Mouse (Mus musculus): ENCODE results near the gene Numbl. TPM values are rescaled to one million over a fixed set of nuclear protein-coding genes. Genes with fewer than 3 reads are reported as not detected.
A peak's percentile ranks its signal among the peaks of the same experiment; 100 is the strongest.

The Numbl gene
- polyA plus RNA-seq, 1 experiment from 2014 or later = 12.8 TPM

GRCm38 (mm10) chr7:27306161-27307160, 48.2 kb downstream of the Numbl start:
- 74% methylated on average over 24 of the region's 24 CpGs for WGBS
- H3K4me2 ChIP-seq (replicated peaks; ENCODE audit: low read depth) = no peak overlapping the region
- H3K9ac ChIP-seq (ENCODE audit: low read length) = no peak overlapping the region
- H3K9me3 ChIP-seq (ENCODE audit: control insufficient read depth, low read length) = no peaks in the 10 kb centered on the region
- no peaks in the 10 kb centered on the region; the same call in 1 of the 2 replicates for H3K36me3 ChIP-seq (ENCODE audit: control insufficient read depth, insufficient read depth, low read length)
- peaks cover 4% of the 10 kb centered on the region; the same call in 1 of the 2 replicates for H3K4me1 ChIP-seq (replicated peaks; ENCODE audit: control insufficient read depth, insufficient read depth)
- no peaks in the 10 kb centered on the region for H3K27me3 ChIP-seq (ENCODE audit: control insufficient read depth, insufficient read depth, low read length)
- H3K27ac ChIP-seq (replicated peaks) = no peak overlapping the region
- no peak overlapping the region for H3K4me3 ChIP-seq (ENCODE audit: low read depth, low read length)
- TF ChIP-seq EP300 (optimal IDR thresholded peaks at IDR 0.05) = no peak
- peak; percentile 85 for TF ChIP-seq CTCF (IDR thresholded peaks at IDR 0.05; ENCODE audit: low read depth)
- ATAC-seq (ENCODE audit: low FRiP score, low TSS enrichment) (no peak), DNase-seq (ENCODE audit: low spot score) (peak; percentile 76)

GRCm38 (mm10) chr7:27307551-27307950, 49.3 kb downstream of the Numbl start:
- peaks cover 4% of the 10 kb centered on the region; the same call in 1 of the 2 replicates for H3K4me1 ChIP-seq (replicated peaks; ENCODE audit: control insufficient read depth, insufficient read depth)
- H3K4me3 ChIP-seq (ENCODE audit: low read depth, low read length) = no peak overlapping the region
- no peaks in the 10 kb centered on the region; the same call in 1 of the 2 replicates for H3K36me3 ChIP-seq (ENCODE audit: control insufficient read depth, insufficient read depth, low read length)
- ATAC-seq (ENCODE audit: low FRiP score, low TSS enrichment) = no peak
- 80% methylated on average over 9 of the region's 9 CpGs for WGBS
- peak; percentile 38 for DNase-seq (ENCODE audit: low spot score)
- H3K9ac ChIP-seq (ENCODE audit: low read length) = no peak overlapping the region
- no peak overlapping the region for H3K4me2 ChIP-seq (replicated peaks; ENCODE audit: low read depth)
- no peak overlapping the region for H3K27ac ChIP-seq (replicated peaks)
- no peak for TF ChIP-seq EP300 (optimal IDR thresholded peaks at IDR 0.05)
- peak; percentile 60 for TF ChIP-seq CTCF (IDR thresholded peaks at IDR 0.05; ENCODE audit: low read depth)
- H3K9me3 ChIP-seq (ENCODE audit: control insufficient read depth, low read length) = no peaks in the 10 kb centered on the region
- H3K27me3 ChIP-seq (ENCODE audit: control insufficient read depth, insufficient read depth, low read length) = no peaks in the 10 kb centered on the region

GRCm38 (mm10) chr7:27308821-27309549, 50.8 kb downstream of the Numbl start:
- WGBS = 13% methylated on average over 28 of the region's 28 CpGs
- peak; percentile 82 for DNase-seq (ENCODE audit: low spot score)

GRCm38 (mm10) chr7:27309832-27310231, 51.6 kb downstream of the Numbl start:
- H3K27me3 ChIP-seq (ENCODE audit: control insufficient read depth, insufficient read depth, low read length) = no peaks in the 10 kb centered on the region

More at GRCm38 (mm10) chr7:27308821-27309549, 50.8 kb downstream of the Numbl start:
- ATAC-seq (ENCODE audit: low FRiP score, low TSS enrichment) = peak; percentile 71
- peak overlapping the region; percentile 49 for H3K4me2 ChIP-seq (replicated peaks; ENCODE audit: low read depth)
- H3K9ac ChIP-seq (ENCODE audit: low read length) = no peak overlapping the region
- H3K36me3 ChIP-seq (ENCODE audit: control insufficient read depth, insufficient read depth, low read length) = peaks cover 5% of the 10 kb centered on the region
- TF ChIP-seq CTCF (IDR thresholded peaks at IDR 0.05; ENCODE audit: low read depth) (no peak), EP300 (optimal IDR thresholded peaks at IDR 0.05) (no peak)
- H3K4me1 ChIP-seq (replicated peaks; ENCODE audit: control insufficient read depth, insufficient read depth) = peaks cover 4% of the 10 kb centered on the region; the same call in 1 of the 2 replicates
- peak overlapping the region; percentile 17 for H3K4me3 ChIP-seq (ENCODE audit: low read depth, low read length)
- peak overlapping the region; percentile 70 for H3K27ac ChIP-seq (replicated peaks)
- H3K27me3 ChIP-seq (ENCODE audit: control insufficient read depth, insufficient read depth, low read length) = no peaks in the 10 kb centered on the region
- no peaks in the 10 kb centered on the region for H3K9me3 ChIP-seq (ENCODE audit: control insufficient read depth, low read length)

GRCm38 (mm10) chr7:27310306-27310705, 52.1 kb downstream of the Numbl start:
- peak overlapping the region; percentile 53 for H3K27ac ChIP-seq (replicated peaks)
- 21% methylated on average over 17 of the region's 17 CpGs for WGBS
- TF ChIP-seq CTCF (IDR thresholded peaks at IDR 0.05; ENCODE audit: low read depth) (no peak), EP300 (optimal IDR thresholded peaks at IDR 0.05) (no peak)
- no peaks in the 10 kb centered on the region for H3K27me3 ChIP-seq (ENCODE audit: control insufficient read depth, insufficient read depth, low read length)
- DNase-seq (ENCODE audit: low spot score) = peak; percentile 79
- H3K36me3 ChIP-seq (ENCODE audit: control insufficient read depth, insufficient read depth, low read length) = peaks cover 5% of the 10 kb centered on the region
- H3K4me2 ChIP-seq (replicated peaks; ENCODE audit: low read depth) = 0 out of 2 replicates have a peak overlapping the region, but pooled peaks have one; percentile 23
- H3K4me1 ChIP-seq (replicated peaks; ENCODE audit: control insufficient read depth, insufficient read depth) = peaks cover 4% of the 10 kb centered on the region; the same call in 1 of the 2 replicates
- ATAC-seq (ENCODE audit: low FRiP score, low TSS enrichment) = peak; percentile 48
- H3K4me3 ChIP-seq (ENCODE audit: low read depth, low read length) = 0 out of 2 replicates have a peak overlapping the region, but pooled peaks have one; percentile 6
- H3K9me3 ChIP-seq (ENCODE audit: control insufficient read depth, low read length) = no peaks in the 10 kb centered on the region
- no peak overlapping the region for H3K9ac ChIP-seq (ENCODE audit: low read length)

More at GRCm38 (mm10) chr7:27309832-27310231, 51.6 kb downstream of the Numbl start:
- no peak for DNase-seq (ENCODE audit: low spot score)
- no peak overlapping the region for H3K4me2 ChIP-seq (replicated peaks; ENCODE audit: low read depth)
- no peak for TF ChIP-seq CTCF (IDR thresholded peaks at IDR 0.05; ENCODE audit: low read depth)
- TF ChIP-seq EP300 (optimal IDR thresholded peaks at IDR 0.05) = no peak
- H3K4me1 ChIP-seq (replicated peaks; ENCODE audit: control insufficient read depth, insufficient read depth) = peaks cover 4% of the 10 kb centered on the region; the same call in 1 of the 2 replicates
- H3K4me3 ChIP-seq (ENCODE audit: low read depth, low read length) = no peak overlapping the region
- no peak overlapping the region for H3K9ac ChIP-seq (ENCODE audit: low read length)
- H3K27ac ChIP-seq (replicated peaks) = peak overlapping the region; percentile 53; the same call in 1 of the 2 replicates
- no peaks in the 10 kb centered on the region for H3K9me3 ChIP-seq (ENCODE audit: control insufficient read depth, low read length)
- 72% methylated on average over 3 of the region's 3 CpGs for WGBS
- H3K36me3 ChIP-seq (ENCODE audit: control insufficient read depth, insufficient read depth, low read length) = peaks cover 5% of the 10 kb centered on the region
- ATAC-seq (ENCODE audit: low FRiP score, low TSS enrichment) = no peak
